Mouse (Mus musculus) regulatory T cell (primary cell): ENCODE data around the gene Gm14440.
"Not testable (repeated sequence)": the region's sequence is repeated elsewhere in the genome, so short reads cannot be mapped to it uniquely, and the experiment has no call there.

Experiments
- in situ Hi-C: fragments of 300-600 bp; cut with MboI, MseI; formaldehyde crosslinking; loops from one replicate; pipeline ENCODE4 v1.15.1; 2025; ENCODE audit warnings: high pct_unique_total_duplicates

The Gm14440 gene

DNA sequence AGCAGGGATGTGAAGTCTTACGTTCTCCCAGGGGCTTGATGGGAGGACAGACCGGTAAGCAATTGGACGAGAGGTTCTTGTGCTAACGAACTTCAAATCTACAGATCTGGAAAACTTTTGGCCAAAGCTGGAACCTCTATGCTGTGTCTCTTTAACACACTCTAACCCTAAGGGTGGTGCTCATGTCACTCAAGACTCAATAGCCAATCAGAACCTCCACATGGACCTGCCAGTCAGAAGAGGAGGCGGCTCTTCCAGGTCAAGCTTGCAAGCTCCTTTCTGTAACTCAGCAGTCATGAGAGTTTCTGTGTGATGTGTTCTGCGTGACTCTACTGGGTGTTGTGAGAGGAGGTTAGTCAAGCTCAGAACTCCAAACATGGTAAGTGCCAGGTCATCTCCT, at the start of gene Gm14440:
TSS of gene Gm14440 (plus strand) at position 301 of the 400 bp plus-strand sequence.
- in situ Hi-C loops, result not testable (repeated sequence)
